Mouse (Mus musculus) lung, postnatal 0 days (tissue): ENCODE measurements around the gene Jazf1.

Experiments
- CTCF ChIP-seq: IDR thresholded peaks from 2 replicates; pipeline ENCODE4 v1.5.1; 2016; ENCODE audit warnings: antibody characterized with exemption, mild to moderate bottlenecking
- EP300 ChIP-seq: IDR thresholded peaks from 2 replicates; pipeline ENCODE4 v1.6.1; 2016; ENCODE audit warnings: antibody characterized with exemption, mild to moderate bottlenecking, control low read depth

DNA sequence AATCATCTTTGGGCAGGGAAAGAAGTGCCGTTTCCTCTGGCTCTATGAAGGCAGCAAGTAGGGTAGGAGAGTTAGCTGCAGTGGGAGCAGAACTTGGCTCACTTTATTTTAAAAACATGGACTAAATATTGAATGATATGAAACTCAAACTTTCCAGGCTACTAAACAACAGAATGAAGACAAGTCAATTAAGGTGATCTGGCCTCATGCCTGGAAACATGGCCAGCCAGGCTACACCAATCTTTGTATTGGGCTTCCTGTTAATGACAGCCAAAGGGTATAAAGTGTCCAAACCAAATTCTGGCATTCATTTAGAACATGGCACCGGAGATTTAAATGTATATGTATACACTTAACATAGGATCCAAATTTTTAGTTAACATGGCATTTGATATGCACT, 199.2 kb downstream of the Jazf1 start:
- TF ChIP-seq CTCF = no peak
- no peak for TF ChIP-seq EP300
